ENCODE assay signal across 10 mouse cellular contexts in genomic region chr5:137114891-137115561, GRCm38 (mm10). TPM values are rescaled to one million over a fixed set of nuclear protein-coding genes. Genes with fewer than 3 reads are reported as not detected.
A peak's percentile ranks its signal among the peaks of the same experiment; 100 is the strongest.
DNase-seq lines count a peak whose midpoint lies in the region; ATAC-seq and TF ChIP-seq lines count a peak whose summit lies in the region.
"Had no signal": no experiment of that assay in that cellular context is flagged by ENCODE, and none has a peak within 500 bp of the region (broad histone marks: within the 10 kb centered on the region; RNA-seq: fewer than 3 reads in every experiment).

No protein-coding gene starts in this region.

- H3K9ac ChIP-seq in CH12.LX (ENCODE audit: insufficient read depth, low read depth), result peak overlapping the region; percentile 91
- no peak overlapping the region for H3K9ac ChIP-seq in forebrain, embryonic 15.5 days (replicated peaks)
- H3K9ac ChIP-seq in liver, embryonic 13.5 days, result peak overlapping the region; percentile 91

- no peak for ATAC-seq in forebrain, embryonic 15.5 days (replicated peaks)
- ATAC-seq in liver, embryonic 13.5 days (ENCODE audit: low read depth), result no peak
- ATAC-seq in activated CD4-positive, CD25-positive, alpha-beta regulatory T cell, adult 4 months, result no peak
- ATAC-seq in monocyte, adult 5-6 weeks (replicated peaks; ENCODE audit: insufficient number of reproducible peaks, low FRiP score, low TSS enrichment, poor library complexity, severe bottlenecking), result no peak

- peak overlapping the region; percentile 85 for H3K4me2 ChIP-seq in CH12.LX (ENCODE audit: insufficient read depth, low read depth, poor library complexity, severe bottlenecking)
- H3K4me2 ChIP-seq in forebrain, embryonic 15.5 days (replicated peaks), result peak overlapping the region; percentile 54
- peak overlapping the region; percentile 78 for H3K4me2 ChIP-seq in liver, embryonic 13.5 days

- peak overlapping the region; percentile 94 for H3K27ac ChIP-seq in heart, embryonic 10.5 days
- H3K27ac ChIP-seq in CH12.LX (ENCODE audit: insufficient read depth, low read depth), result peak overlapping the region; percentile 75
- no peak overlapping the region for H3K27ac ChIP-seq in forebrain, embryonic 15.5 days (replicated peaks)
- peak overlapping the region; percentile 96 for H3K27ac ChIP-seq in liver, embryonic 13.5 days

- H3K27me3 ChIP-seq in heart, embryonic 10.5 days (ENCODE audit: insufficient read depth, poor library complexity, severe bottlenecking), result no peaks in the 10 kb centered on the region
- no peaks in the 10 kb centered on the region for H3K27me3 ChIP-seq in CH12.LX (replicated peaks)
- H3K27me3 ChIP-seq in forebrain, embryonic 15.5 days, result no peaks in the 10 kb centered on the region
- H3K27me3 ChIP-seq in liver, embryonic 13.5 days, result no peaks in the 10 kb centered on the region

- 72% methylated on average over 9 of the region's 9 CpGs for WGBS in heart, embryonic 10.5 days
- 91% methylated on average over 9 of the region's 9 CpGs for WGBS in forebrain, embryonic 15.5 days
- WGBS in liver, embryonic 13.5 days (ENCODE audit: insufficient replicate concordance), result 52% methylated on average over 9 of the region's 9 CpGs

- in situ Hi-C loops in CH12.LX (cut with MboI; ENCODE audit: low pct_ligation_motif_present, low pct_unique_long_range_greater_than_20kb, low sequenced_read_pairs), result loop anchor here (10.0 kb wide), 3 partner anchors 50 to 190 kb away; partner anchors contain the start of gene Vgf

- TF ChIP-seq POLR2A in CH12.LX (IDR thresholded peaks at IDR 0.05; ENCODE audit: low read depth, low read length), result no peak

- DNase-seq in heart, embryonic 10.5 days (ENCODE audit: low spot score), result no peak
- no peak for DNase-seq in heart, postnatal 4 days
- DNase-seq in CH12.LX (ENCODE audit: extremely low read depth), result no peak
- DNase-seq in liver, embryonic 13.5 days, result no peak
- no peak for DNase-seq in ovary, postnatal 36 days (ENCODE audit: low spot score)
- DNase-seq: cerebellum, adult 11 months had no signal

- no peak for TF ChIP-seq RAD21 in CH12.LX (IDR thresholded peaks at IDR 0.05; ENCODE audit: low read depth, low read length)

- no peak for TF ChIP-seq CTCF in CH12.LX (conservative IDR thresholded peaks at IDR 0.05 in 1 of 2, IDR thresholded peaks at IDR 0.05 in 1 of 2; ENCODE audit: low read depth in 2 of 2, low read length in 2 of 2)

- H3K79me2 ChIP-seq in CH12.LX (replicated peaks; ENCODE audit: control insufficient read depth, extremely low read depth, insufficient read depth, poor library complexity, severe bottlenecking), result peaks cover 7% of the 10 kb centered on the region

- peak overlapping the region; percentile 78 for H3K4me3 ChIP-seq in heart, embryonic 10.5 days
- peak overlapping the region; percentile 62 to 83 (median 72) for H3K4me3 ChIP-seq in CH12.LX (replicated peaks in 1 of 3; ENCODE audit: low read depth in 2 of 3, low read length in 2 of 3, poor library complexity in 1 of 3)
- H3K4me3 ChIP-seq in forebrain, embryonic 15.5 days, result no peak overlapping the region; the same call in 1 of the 2 replicates
- peak overlapping the region; percentile 82 for H3K4me3 ChIP-seq in liver, embryonic 13.5 days (replicated peaks)

- H3K36me3 ChIP-seq in heart, embryonic 10.5 days, result peaks cover 39% of the 10 kb centered on the region
- peaks cover 36 to 49% of the 10 kb centered on the region in 2 experiments for H3K36me3 ChIP-seq in CH12.LX (replicated peaks in 1 of 2; ENCODE audit: control insufficient read depth in 1 of 2, insufficient read depth in 1 of 2, low read length in 1 of 2)
- H3K36me3 ChIP-seq in forebrain, embryonic 15.5 days, result no peaks in the 10 kb centered on the region
- H3K36me3 ChIP-seq in liver, embryonic 13.5 days, result peaks cover 51% of the 10 kb centered on the region

- peaks cover 24% of the 10 kb centered on the region for H3K4me1 ChIP-seq in heart, embryonic 10.5 days
- peaks cover 5 to 26% of the 10 kb centered on the region in 2 experiments for H3K4me1 ChIP-seq in CH12.LX (ENCODE audit: control insufficient read depth in 1 of 2, insufficient read depth in 2 of 2)
- H3K4me1 ChIP-seq in forebrain, embryonic 15.5 days, result peaks cover 16% of the 10 kb centered on the region
- H3K4me1 ChIP-seq in liver, embryonic 13.5 days (replicated peaks), result peaks cover 38% of the 10 kb centered on the region

- TF ChIP-seq EP300 in CH12.LX (IDR thresholded peaks at IDR 0.05; ENCODE audit: low read length), result no peak

- dilution Hi-C loops in CH12.LX (cut with MboI; ENCODE audit: extremely low pct_ligation_motif_present, extremely low pct_unique_long_range_greater_than_20kb, low sequenced_read_pairs), result no loop called here

- H3K9me3 ChIP-seq in heart, embryonic 10.5 days, result 0 out of 2 replicates have a peak, but pooled peaks cover 8% of the 10 kb centered on the region
- H3K9me3 ChIP-seq in CH12.LX (replicated peaks; ENCODE audit: low read length), result peaks cover 37% of the 10 kb centered on the region
- H3K9me3 ChIP-seq in forebrain, embryonic 15.5 days, result no peaks in the 10 kb centered on the region
- H3K9me3 ChIP-seq in liver, embryonic 13.5 days (replicated peaks), result peaks cover 54% of the 10 kb centered on the region

TF ChIP-seq in CH12.LX, 34 proteins besides CTCF, POLR2A, EP300 and RAD21:
- TF ChIP-seq NELFE (IDR thresholded peaks at IDR 0.05; ENCODE audit: low read depth, low read length) (no peak), ZC3H11A (IDR thresholded peaks at IDR 0.05; ENCODE audit: low read depth, low read length) (no peak), MAX (IDR thresholded peaks at IDR 0.05; ENCODE audit: low read length) (no peak), KAT2A (IDR thresholded peaks at IDR 0.05; ENCODE audit: insufficient replicate concordance, low read length) (no peak), MAFK (IDR thresholded peaks at IDR 0.05; ENCODE audit: insufficient replicate concordance, low read length) (no peak), TCF12 (IDR thresholded peaks at IDR 0.05; ENCODE audit: low read depth, low read length) (no peak), IRF4 (IDR thresholded peaks at IDR 0.05; ENCODE audit: low read depth, low read length) (no peak), ZNF384 (IDR thresholded peaks at IDR 0.05; ENCODE audit: low read depth, low read length) (no peak), PAX5 (IDR thresholded peaks at IDR 0.05; ENCODE audit: low read length) (no peak), UBTF (IDR thresholded peaks at IDR 0.05; ENCODE audit: low read depth, low read length) (no peak), TBP (conservative IDR thresholded peaks at IDR 0.05; ENCODE audit: low read depth, low read length) (no peak), MEF2A (IDR thresholded peaks at IDR 0.05; ENCODE audit: borderline replicate concordance, low read depth, low read length) (no peak), USF1 (IDR thresholded peaks at IDR 0.05; ENCODE audit: low read depth, low read length) (no peak), BHLHE40 (IDR thresholded peaks at IDR 0.05; ENCODE audit: low read depth, low read length) (no peak), ETS1 (conservative IDR thresholded peaks at IDR 0.05; ENCODE audit: low read depth, low read length) (no peak), USF2 (conservative IDR thresholded peaks at IDR 0.05; ENCODE audit: low read depth, low read length) (no peak), HCFC1 (IDR thresholded peaks at IDR 0.05; ENCODE audit: low read depth, low read length) (no peak), CHD1 (IDR thresholded peaks at IDR 0.05; ENCODE audit: low read depth, low read length) (no peak), ZMIZ1 (IDR thresholded peaks at IDR 0.05; ENCODE audit: low read depth, low read length) (no peak), NRF1 (IDR thresholded peaks at IDR 0.05; ENCODE audit: low read depth, low read length) (no peak)

RNA-seq across cellular contexts. Expression of gene Trim56, which starts 1.0 kb away (rescaled TPM):
- 6.4 and 7.4 TPM in 2 replicates for polyA plus RNA-seq in heart, embryonic 10.5 days (2016; fragmentation: Nextera tagmentation; extraction: Ambion mirVana)
- total RNA-seq in heart, postnatal 4 days (2021), result 10 to 100 TPM; 15.7 to 15.9 TPM
- total RNA-seq in CH12.LX (2012; rRNA removed) (11.8 and 12.9 TPM in 2 replicates), CH12.LX (2014; rRNA removed) (6.0 and 7.6 TPM in 2 replicates)
- 10.8 and 11.2 TPM in 2 replicates for polyA plus RNA-seq in CH12.LX (2012; ENCODE audit: insufficient read length, low read depth)
- polyA plus RNA-seq in forebrain, embryonic 15.5 days (2015; fragmentation: Nextera tagmentation; extraction: Ambion mirVana), result 3.4 and 3.7 TPM in 2 replicates
- 8.4 and 9.9 TPM in 2 replicates for polyA plus RNA-seq in liver, embryonic 13.5 days (2015; fragmentation: Nextera tagmentation; extraction: Ambion mirVana)
- polyA plus RNA-seq in activated CD4-positive, CD25-positive, alpha-beta regulatory T cell, adult 4 months (2017; shearing (Covaris generic)), result 10 to 100 TPM; 15.1 to 15.6 TPM
- total RNA-seq in monocyte, adult 5-6 weeks (2017), result 36.1 to 76.1 TPM (median 37.9 TPM) in 3 replicates

RNA-seq across cellular contexts. Expression of gene Muc3, which starts 34.1 kb away (rescaled TPM):
- not detected in 2 replicates for polyA plus RNA-seq in heart, embryonic 10.5 days (2016; fragmentation: Nextera tagmentation; extraction: Ambion mirVana)
- total RNA-seq in heart, postnatal 4 days (2021), result not detected
- total RNA-seq in CH12.LX (2012; rRNA removed), result 0.17 TPM in 1 of 2 replicates, not detected in the other
- not detected in 2 replicates for total RNA-seq in CH12.LX (2014; rRNA removed)
- 0.13 TPM in 1 of 2 replicates, not detected in the other for polyA plus RNA-seq in CH12.LX (2012; ENCODE audit: insufficient read length, low read depth)
- not detected in 2 replicates for polyA plus RNA-seq in forebrain, embryonic 15.5 days (2015; fragmentation: Nextera tagmentation; extraction: Ambion mirVana)
- polyA plus RNA-seq in liver, embryonic 13.5 days (2015; fragmentation: Nextera tagmentation; extraction: Ambion mirVana), result not detected in 2 replicates
- polyA plus RNA-seq in activated CD4-positive, CD25-positive, alpha-beta regulatory T cell, adult 4 months (2017; shearing (Covaris generic)), result under 1 TPM in 1 of 2 experiments, not detected in 1; 0.22 TPM
- total RNA-seq in monocyte, adult 5-6 weeks (2017), result not detected in 3 replicates
- polyA plus RNA-seq: urinary bladder, adult 2 months had no signal

RNA-seq across cellular contexts. Expression of gene Serpine1, which starts 43.0 kb away (rescaled TPM):
- 0.07 and 0.51 TPM in 2 replicates for polyA plus RNA-seq in heart, embryonic 10.5 days (2016; fragmentation: Nextera tagmentation; extraction: Ambion mirVana)
- 10 to 100 TPM; 13.4 to 14.0 TPM for total RNA-seq in heart, postnatal 4 days (2021)
- 0.34 and 0.51 TPM in 2 replicates for total RNA-seq in CH12.LX (2012; rRNA removed)
- 0.84 and 1.8 TPM in 2 replicates for total RNA-seq in CH12.LX (2014; rRNA removed)
- polyA plus RNA-seq in CH12.LX (2012; ENCODE audit: insufficient read length, low read depth), result 0.44 and 0.61 TPM in 2 replicates
- polyA plus RNA-seq in forebrain, embryonic 15.5 days (2015; fragmentation: Nextera tagmentation; extraction: Ambion mirVana), result 0.14 and 0.28 TPM in 2 replicates
- polyA plus RNA-seq in liver, embryonic 13.5 days (2015; fragmentation: Nextera tagmentation; extraction: Ambion mirVana), result 0.05 TPM in 1 of 2 replicates, not detected in the other
- not detected for polyA plus RNA-seq in activated CD4-positive, CD25-positive, alpha-beta regulatory T cell, adult 4 months (2017; shearing (Covaris generic))
- total RNA-seq in monocyte, adult 5-6 weeks (2017), result not detected in 3 replicates
